Mouse (Mus musculus): Measurements from ENCODE around the gene Lmna. TPM values are rescaled to one million over a fixed set of nuclear protein-coding genes. Genes with fewer than 3 reads are reported as not detected.
A peak's percentile ranks its signal among the peaks of the same experiment; 100 is the strongest.

Lmna gene
- polyA plus RNA-seq, 1 experiment from 2014 or later: 22.8 TPM

GRCm38 (mm10) chr3:88542486-88542885 lies 32.7 kb upstream of the Lmna start:
- peaks cover 9% of the 10 kb centered on the region; the same call in 1 of the 2 replicates for H3K36me3 ChIP-seq (ENCODE audit: control insufficient read depth, insufficient read depth, low read length)
- ATAC-seq (ENCODE audit: low FRiP score) (no peak), DNase-seq (ENCODE audit: low spot score) (no peak)
- H3K27ac ChIP-seq (ENCODE audit: low read depth, low read length): no peak overlapping the region
- H3K4me1 ChIP-seq (replicated peaks; ENCODE audit: control insufficient read depth, insufficient read depth, low read length): peaks cover 10% of the 10 kb centered on the region
- no peak overlapping the region for H3K4me2 ChIP-seq (replicated peaks; ENCODE audit: low read depth, low read length)
- H3K4me3 ChIP-seq (ENCODE audit: low read depth, low read length): no peak overlapping the region
- no peaks in the 10 kb centered on the region for H3K27me3 ChIP-seq (ENCODE audit: control insufficient read depth, insufficient read depth, low read length)
- no peak overlapping the region for H3K9ac ChIP-seq (ENCODE audit: low read depth, low read length)
- no peaks in the 10 kb centered on the region for H3K9me3 ChIP-seq (ENCODE audit: control insufficient read depth, low read length)
- 72% methylated on average over 4 of the region's 4 CpGs for WGBS

GRCm38 (mm10) chr3:88541622-88542401 lies 32.1 kb upstream of the Lmna start:
- no peak for DNase-seq (ENCODE audit: low spot score)

DNA sequence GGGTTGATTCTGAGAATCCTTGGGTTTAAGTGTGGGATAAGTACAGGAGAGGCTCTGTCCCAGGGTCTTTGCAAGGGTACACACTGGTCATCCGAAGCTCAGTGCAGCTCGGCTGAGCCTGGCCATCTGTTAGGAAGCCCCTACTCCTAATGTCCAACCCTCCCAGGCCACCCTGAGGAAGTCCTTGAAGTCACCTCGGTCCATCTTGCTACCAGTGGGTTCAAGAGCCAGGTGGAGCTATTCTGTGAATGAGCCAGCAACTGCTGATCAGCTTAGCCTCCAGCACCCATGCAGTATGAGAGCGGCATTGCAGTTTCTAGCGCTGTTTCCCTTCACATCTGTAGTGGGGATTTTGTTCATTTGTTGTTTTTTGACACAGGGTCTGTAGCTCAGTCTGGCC lies 30.3 kb upstream of the Lmna start:
- Histone ChIP-seq H3K36me3 (ENCODE audit: control insufficient read depth, insufficient read depth, low read length) (peaks cover 15% of the 10 kb centered on the region), H3K27me3 (ENCODE audit: control insufficient read depth, insufficient read depth, low read length) (no peaks in the 10 kb centered on the region), H3K9ac (ENCODE audit: low read depth, low read length) (no peak overlapping the region), H3K4me3 (ENCODE audit: low read depth, low read length) (no peak overlapping the region), H3K9me3 (ENCODE audit: control insufficient read depth, low read length) (no peaks in the 10 kb centered on the region), H3K4me1 (replicated peaks; ENCODE audit: control insufficient read depth, insufficient read depth, low read length) (peaks cover 31% of the 10 kb centered on the region), H3K4me2 (replicated peaks; ENCODE audit: low read depth, low read length) (no peak overlapping the region), H3K27ac (ENCODE audit: low read depth, low read length) (0 out of 2 replicates have a peak overlapping the region, but pooled peaks have one; percentile 0)
- whole genome bisulfite sequencing: 62% methylated on average over 5 of the region's 5 CpGs
- peak; percentile 23 for DNase-seq (ENCODE audit: low spot score)
- ATAC-seq (ENCODE audit: low FRiP score): no peak

More at GRCm38 (mm10) chr3:88541622-88542401, 32.1 kb upstream of the Lmna start:
- Histone ChIP-seq H3K9ac (ENCODE audit: low read depth, low read length) (no peak overlapping the region), H3K27me3 (ENCODE audit: control insufficient read depth, insufficient read depth, low read length) (no peaks in the 10 kb centered on the region), H3K36me3 (ENCODE audit: control insufficient read depth, insufficient read depth, low read length) (peaks cover 10% of the 10 kb centered on the region), H3K27ac (ENCODE audit: low read depth, low read length) (no peak overlapping the region), H3K4me3 (ENCODE audit: low read depth, low read length) (0 out of 2 replicates have a peak overlapping the region, but pooled peaks have one; percentile 8), H3K9me3 (ENCODE audit: control insufficient read depth, low read length) (no peaks in the 10 kb centered on the region), H3K4me2 (replicated peaks; ENCODE audit: low read depth, low read length) (no peak overlapping the region), H3K4me1 (replicated peaks; ENCODE audit: control insufficient read depth, insufficient read depth, low read length) (peaks cover 15% of the 10 kb centered on the region)
- no peak for ATAC-seq (ENCODE audit: low FRiP score)
- 75% methylated on average over 6 of the region's 7 CpGs for WGBS

- ATAC-seq (ENCODE audit: low FRiP score) (no peak), DNase-seq (ENCODE audit: low spot score) (peak; percentile 69)
- peaks cover 38% of the 10 kb centered on the region for H3K4me1 ChIP-seq (replicated peaks; ENCODE audit: control insufficient read depth, insufficient read depth, low read length)
- WGBS: 13% methylated on average over 3 of the region's 3 CpGs
- H3K4me2 ChIP-seq (replicated peaks; ENCODE audit: low read depth, low read length): no peak overlapping the region
- H3K9ac ChIP-seq (ENCODE audit: low read depth, low read length): no peak overlapping the region
- peaks cover 15% of the 10 kb centered on the region for H3K36me3 ChIP-seq (ENCODE audit: control insufficient read depth, insufficient read depth, low read length)
- no peak overlapping the region for H3K4me3 ChIP-seq (ENCODE audit: low read depth, low read length)
- H3K27ac ChIP-seq (ENCODE audit: low read depth, low read length): no peak overlapping the region
- H3K27me3 ChIP-seq (ENCODE audit: control insufficient read depth, insufficient read depth, low read length): no peaks in the 10 kb centered on the region
- no peaks in the 10 kb centered on the region for H3K9me3 ChIP-seq (ENCODE audit: control insufficient read depth, low read length)
Measured at GRCm38 (mm10) chr3:88539397-88539796, 29.6 kb upstream of the Lmna start.

- Histone ChIP-seq H3K9ac (ENCODE audit: low read depth, low read length) (peak overlapping the region; percentile 37; the same call in 1 of the 2 replicates), H3K4me1 (replicated peaks; ENCODE audit: control insufficient read depth, insufficient read depth, low read length) (peaks cover 38% of the 10 kb centered on the region)
- ATAC-seq (ENCODE audit: low FRiP score): 0 out of 2 replicates have a peak, but pooled peaks have one; percentile 7
Measured at GRCm38 (mm10) chr3:88538271-88539145, 28.8 kb upstream of the Lmna start.

DNA sequence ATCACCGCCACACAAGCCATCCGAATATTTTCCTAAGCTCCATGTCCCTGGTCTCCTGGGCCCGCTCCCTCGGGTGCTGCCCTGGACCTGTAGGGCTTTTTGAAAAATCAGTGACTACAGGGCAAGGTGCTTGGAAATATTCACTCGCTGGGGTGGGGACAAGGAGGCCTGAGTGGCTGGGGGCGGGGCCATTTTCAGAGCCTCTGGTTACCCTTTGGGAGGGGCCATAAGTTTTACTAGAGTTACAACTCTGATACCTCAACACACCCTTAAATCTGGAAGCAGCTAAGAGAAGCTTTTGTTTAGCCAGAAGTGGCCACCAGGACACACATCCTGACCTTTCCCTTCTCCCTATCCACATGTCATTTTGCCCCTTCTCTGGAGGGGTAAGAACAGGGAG lies 27.4 kb upstream of the Lmna start:
- ATAC-seq (ENCODE audit: low FRiP score) (no peak), DNase-seq (ENCODE audit: low spot score) (no peak)
- 70% methylated on average over 6 of the region's 6 CpGs for WGBS
- H3K27ac ChIP-seq (ENCODE audit: low read depth, low read length): no peak overlapping the region
- H3K4me2 ChIP-seq (replicated peaks; ENCODE audit: low read depth, low read length): peak overlapping the region; percentile 93
- no peaks in the 10 kb centered on the region for H3K9me3 ChIP-seq (ENCODE audit: control insufficient read depth, low read length)
- peaks cover 38% of the 10 kb centered on the region for H3K4me1 ChIP-seq (replicated peaks; ENCODE audit: control insufficient read depth, insufficient read depth, low read length)
- no peak overlapping the region for H3K9ac ChIP-seq (ENCODE audit: low read depth, low read length)
- H3K4me3 ChIP-seq (ENCODE audit: low read depth, low read length): no peak overlapping the region
- peaks cover 15% of the 10 kb centered on the region for H3K36me3 ChIP-seq (ENCODE audit: control insufficient read depth, insufficient read depth, low read length)
- no peaks in the 10 kb centered on the region for H3K27me3 ChIP-seq (ENCODE audit: control insufficient read depth, insufficient read depth, low read length)

More at GRCm38 (mm10) chr3:88538271-88539145, 28.8 kb upstream of the Lmna start:
- peak overlapping the region; percentile 24; the same call in 1 of the 2 replicates for H3K4me2 ChIP-seq (replicated peaks; ENCODE audit: low read depth, low read length)
- H3K9me3 ChIP-seq (ENCODE audit: control insufficient read depth, low read length): no peaks in the 10 kb centered on the region
- H3K4me3 ChIP-seq (ENCODE audit: low read depth, low read length): peak overlapping the region; percentile 15; the same call in 1 of the 2 replicates
- WGBS: 24% methylated on average over 9 of the region's 9 CpGs
- H3K27me3 ChIP-seq (ENCODE audit: control insufficient read depth, insufficient read depth, low read length): no peaks in the 10 kb centered on the region
- DNase-seq (ENCODE audit: low spot score): peak; percentile 54
- peak overlapping the region; percentile 31; the same call in 1 of the 2 replicates for H3K27ac ChIP-seq (ENCODE audit: low read depth, low read length)
- peaks cover 15% of the 10 kb centered on the region for H3K36me3 ChIP-seq (ENCODE audit: control insufficient read depth, insufficient read depth, low read length)

DNA sequence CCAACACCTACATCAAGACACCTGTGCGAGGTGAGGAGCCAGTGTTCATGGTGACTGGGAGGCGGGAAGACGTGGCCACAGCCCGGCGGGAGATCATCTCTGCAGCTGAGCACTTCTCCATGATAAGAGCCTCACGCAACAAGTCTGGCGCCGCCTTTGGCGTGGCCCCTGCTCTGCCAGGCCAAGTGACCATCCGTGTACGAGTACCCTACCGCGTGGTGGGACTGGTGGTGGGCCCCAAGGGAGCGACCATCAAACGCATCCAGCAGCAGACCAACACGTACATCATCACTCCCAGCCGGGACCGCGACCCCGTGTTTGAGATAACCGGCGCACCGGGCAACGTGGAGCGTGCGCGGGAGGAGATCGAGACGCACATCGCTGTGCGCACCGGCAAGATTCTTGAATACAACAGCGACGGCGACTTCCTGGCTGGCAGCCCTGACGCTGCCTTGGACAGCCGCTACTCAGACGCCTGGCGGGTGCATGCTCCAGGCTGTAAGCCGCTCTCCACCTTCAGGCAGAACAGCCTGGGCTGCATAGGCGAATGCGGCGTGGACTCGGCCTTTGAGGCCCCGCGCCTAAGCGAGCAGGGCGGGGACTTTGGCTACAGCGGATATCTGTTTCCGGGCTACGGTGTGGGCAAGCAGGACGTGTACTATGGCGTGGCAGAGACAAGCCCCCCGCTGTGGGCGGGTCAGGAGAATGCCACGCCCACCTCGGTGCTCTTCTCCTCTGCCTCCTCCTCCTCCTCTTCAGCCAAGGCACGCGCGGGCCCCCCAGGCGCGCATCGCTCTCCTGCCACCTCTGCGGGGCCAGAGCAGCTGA lies 26.6 kb upstream of the Lmna start:
- peak overlapping the region; percentile 51 for H3K9ac ChIP-seq (ENCODE audit: low read depth, low read length)
- WGBS: 7% methylated on average over 58 of the region's 64 CpGs
- H3K9me3 ChIP-seq (ENCODE audit: control insufficient read depth, low read length): no peaks in the 10 kb centered on the region
- peak overlapping the region; percentile 94 for H3K4me3 ChIP-seq (ENCODE audit: low read depth, low read length)
- peak; percentile 76 for DNase-seq (ENCODE audit: low spot score)
- peaks cover 15% of the 10 kb centered on the region for H3K36me3 ChIP-seq (ENCODE audit: control insufficient read depth, insufficient read depth, low read length)
- ATAC-seq (ENCODE audit: low FRiP score): no peak
- peak overlapping the region; percentile 52; the same call in 1 of the 2 replicates for H3K27ac ChIP-seq (ENCODE audit: low read depth, low read length)
- no peaks in the 10 kb centered on the region for H3K27me3 ChIP-seq (ENCODE audit: control insufficient read depth, insufficient read depth, low read length)
- H3K4me1 ChIP-seq (replicated peaks; ENCODE audit: control insufficient read depth, insufficient read depth, low read length): peaks cover 38% of the 10 kb centered on the region
- peak overlapping the region; percentile 93 for H3K4me2 ChIP-seq (replicated peaks; ENCODE audit: low read depth, low read length)

DNA sequence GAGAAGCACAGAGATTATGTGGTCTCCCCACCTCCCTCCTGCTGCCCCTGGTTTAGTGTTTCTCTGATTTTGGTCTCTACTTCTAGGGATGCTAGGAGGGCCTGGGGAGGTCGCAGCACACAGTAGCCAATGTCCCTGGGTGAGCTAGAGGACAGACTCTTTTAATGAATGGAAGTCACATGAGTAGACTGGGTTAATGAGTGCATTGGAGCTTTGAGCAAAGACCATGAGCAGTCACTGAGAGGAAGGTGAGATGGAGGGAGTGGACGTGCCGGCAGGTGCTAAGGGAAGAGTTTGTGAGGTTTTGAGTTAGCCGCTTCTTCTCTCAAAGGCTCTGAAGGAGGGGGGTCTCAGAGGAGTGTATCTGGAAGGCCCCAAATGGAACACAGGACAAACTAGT lies 25.8 kb upstream of the Lmna start:
- ATAC-seq (ENCODE audit: low FRiP score) (no peak), DNase-seq (ENCODE audit: low spot score) (peak; percentile 23)
- Histone ChIP-seq H3K4me1 (replicated peaks; ENCODE audit: control insufficient read depth, insufficient read depth, low read length) (peaks cover 38% of the 10 kb centered on the region), H3K36me3 (ENCODE audit: control insufficient read depth, insufficient read depth, low read length) (peaks cover 15% of the 10 kb centered on the region), H3K27ac (ENCODE audit: low read depth, low read length) (0 out of 2 replicates have a peak overlapping the region, but pooled peaks have one; percentile 24), H3K27me3 (ENCODE audit: control insufficient read depth, insufficient read depth, low read length) (no peaks in the 10 kb centered on the region), H3K4me2 (replicated peaks; ENCODE audit: low read depth, low read length) (peak overlapping the region; percentile 93), H3K9me3 (ENCODE audit: control insufficient read depth, low read length) (no peaks in the 10 kb centered on the region), H3K9ac (ENCODE audit: low read depth, low read length) (peak overlapping the region; percentile 99), H3K4me3 (ENCODE audit: low read depth, low read length) (peak overlapping the region; percentile 94)
- WGBS: 40% methylated on average over 4 of the region's 4 CpGs

Data from hindbrain, embryonic 11.5 days (tissue).